Mouse (Mus musculus) layer of hippocampus, adult 2 months (tissue): ENCODE measurements around the gene Wbp2. TPM values are rescaled to one million over a fixed set of nuclear protein-coding genes. Genes with fewer than 3 reads are reported as not detected.

Experiments
- DNase-seq, 2 experiments: peaks; one replicate each; pipeline ENCODE4 v3.0.0; 2022; ENCODE audit warnings: low spot score in 2 of 2
- H3K27ac ChIP-seq: fragments of 200-600 bp; 2 replicates; pipeline ENCODE4 v1.8.1; 2022
- H3K4me3 ChIP-seq: fragments of 200-600 bp; 2 replicates; pipeline ENCODE4 v1.8.1; 2022; ENCODE audit warnings: mild to moderate bottlenecking
- CTCF ChIP-seq: fragments of 200-600 bp; conservative IDR thresholded peaks from 2 replicates; pipeline ENCODE4 v1.8.1; 2022; ENCODE audit warnings: antibody characterized with exemption, mild to moderate bottlenecking, moderate library complexity
- total RNA-seq, 2 experiments: library from RNA; stranded (reverse); gene quantifications; 2 replicates each; pipeline ENCODE4 v1.2.3; 2021

The Wbp2 gene
- total RNA-seq, 2 experiments from 2014 or later, result 417 to 440 TPM

DNA sequence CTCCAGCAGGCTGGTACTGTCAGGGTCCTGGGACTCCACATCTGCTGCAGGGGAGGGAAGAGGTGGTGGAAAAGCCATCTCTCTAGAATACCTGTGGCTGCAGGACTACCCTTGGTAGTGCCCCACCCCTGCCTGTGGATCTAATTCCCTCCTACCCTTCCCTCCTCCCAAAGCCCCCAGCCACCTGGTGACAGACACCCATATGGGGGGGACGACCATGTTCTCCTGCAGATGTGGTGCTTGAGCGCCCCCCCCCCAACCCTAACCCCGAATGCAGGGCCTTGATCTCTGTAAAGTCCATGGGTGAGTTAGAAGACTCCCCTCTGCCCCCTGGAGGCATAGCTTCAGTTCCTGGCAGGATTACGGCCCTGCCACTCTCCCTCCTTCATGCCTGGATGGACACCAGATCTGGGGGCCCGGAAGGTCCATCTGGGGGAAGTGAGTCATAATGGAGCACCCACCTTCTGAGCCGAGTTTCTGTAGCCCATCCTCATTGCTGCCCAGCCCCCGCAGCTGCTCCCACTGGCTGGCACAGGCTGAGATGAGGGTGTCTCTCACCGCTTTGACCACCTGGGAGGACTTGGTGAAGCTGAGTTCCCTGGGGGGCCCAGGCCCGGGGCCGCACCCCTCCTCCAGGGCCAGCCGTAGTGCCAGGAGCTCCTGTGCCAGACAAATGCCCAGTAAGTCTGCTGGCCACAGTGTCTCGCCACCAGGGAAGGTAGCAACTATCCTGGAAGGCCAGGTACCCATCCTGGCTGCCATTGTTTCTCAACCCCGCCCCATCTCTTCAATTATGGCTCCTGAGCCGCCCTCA lies 20.4 kb upstream of the Wbp2 start:
- peak; percentile 37 for TF ChIP-seq CTCF
- DNase-seq, result no peak
- peak overlapping the region; percentile 28; the same call in 1 of the 2 replicates for H3K27ac ChIP-seq
- H3K4me3 ChIP-seq, result no peak overlapping the region

DNA sequence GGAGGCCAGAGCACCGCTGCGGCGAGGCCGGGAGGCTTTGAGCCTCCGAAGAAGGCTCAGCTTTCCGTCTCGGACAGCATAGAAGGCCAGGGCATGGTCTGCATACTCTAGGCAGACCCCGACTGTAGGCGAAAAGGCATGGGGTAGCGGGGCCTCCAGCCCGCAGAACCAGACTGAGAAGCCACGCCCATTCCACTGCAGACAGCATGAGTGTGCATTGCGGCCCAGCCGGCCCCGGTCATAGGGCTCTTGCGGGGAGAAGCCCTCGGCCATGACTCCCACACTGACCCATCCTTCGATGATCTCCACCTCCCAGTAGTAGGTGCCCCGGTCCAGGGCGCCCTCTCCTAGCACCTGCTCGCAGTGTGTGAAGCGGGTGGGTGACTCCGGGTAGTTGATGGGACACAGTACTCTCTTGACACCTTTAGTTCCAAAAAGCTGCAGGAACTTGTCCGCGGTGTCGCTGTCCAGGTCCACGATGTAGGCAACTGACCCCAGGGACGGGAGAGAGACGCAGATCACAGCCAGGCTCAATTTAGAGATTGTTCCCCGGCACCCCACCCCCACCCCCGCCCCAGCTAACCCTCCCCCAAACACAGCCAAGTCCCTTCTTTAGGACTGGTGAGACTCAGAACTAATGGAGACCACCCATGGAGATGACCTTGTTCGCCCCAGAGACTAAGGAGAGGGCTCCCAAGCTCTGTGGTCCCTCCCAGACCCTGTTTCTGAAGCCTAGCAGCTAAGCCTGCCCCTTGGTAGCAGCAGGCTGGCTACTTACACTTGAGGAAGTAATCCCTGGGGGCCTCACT lies 19.6 kb upstream of the Wbp2 start:
- no peak overlapping the region for H3K27ac ChIP-seq
- no peak overlapping the region for H3K4me3 ChIP-seq
- no peak for DNase-seq
- no peak for TF ChIP-seq CTCF

DNA sequence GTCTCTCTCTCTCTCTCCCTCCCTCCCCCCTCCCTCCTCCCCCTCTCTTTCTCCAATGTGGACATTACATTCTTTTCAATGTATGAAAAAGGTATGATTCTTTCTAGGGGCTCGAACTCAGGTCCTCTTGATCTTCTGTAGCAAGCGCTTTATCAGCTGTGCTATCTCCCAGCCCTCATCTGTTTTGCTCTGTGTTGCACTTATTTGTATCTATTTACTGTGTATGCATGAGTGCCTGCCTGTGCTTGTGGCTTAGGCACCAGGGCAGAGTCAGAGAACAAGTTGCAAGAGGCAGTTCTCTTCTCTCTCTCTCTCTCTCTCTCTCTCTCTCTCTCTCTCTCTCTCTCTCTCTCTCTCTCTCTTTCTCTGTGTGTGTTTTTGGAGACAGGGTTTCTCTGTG lies 18.3 kb upstream of the Wbp2 start:
- Histone ChIP-seq H3K27ac (no peak overlapping the region), H3K4me3 (no peak overlapping the region)
- no peak for TF ChIP-seq CTCF
- no peak for DNase-seq

DNA sequence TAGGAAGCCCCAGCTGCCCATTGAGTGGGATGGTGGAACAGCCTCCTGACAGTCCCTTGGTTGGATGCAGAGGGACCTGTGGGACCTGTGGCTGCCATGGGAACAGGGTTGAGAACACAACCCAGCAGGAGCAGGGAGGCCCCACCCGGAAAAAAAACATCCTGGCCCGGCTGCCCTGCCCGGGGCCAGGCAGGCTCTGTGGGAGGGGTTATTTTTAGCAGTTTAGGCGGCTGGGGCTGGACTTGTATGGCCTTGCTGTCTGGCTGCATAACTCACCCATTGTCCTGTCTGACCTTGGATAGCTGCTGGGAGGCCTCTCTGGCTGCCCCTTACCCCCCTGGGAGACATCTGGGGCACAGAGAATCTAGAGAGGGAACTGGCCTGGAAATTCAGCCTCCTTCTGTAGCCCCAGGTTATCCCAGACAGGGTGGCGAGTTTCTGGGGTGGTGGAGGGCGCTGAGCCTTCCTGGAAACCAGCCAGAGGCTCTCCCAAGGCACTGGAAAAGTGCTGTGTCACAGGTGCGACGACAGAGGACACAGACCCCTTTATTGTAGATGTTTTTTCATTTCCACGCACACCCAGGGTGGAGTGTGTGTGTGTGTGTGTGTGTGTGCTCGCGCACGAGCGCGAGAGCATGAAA lies 17.3 kb upstream of the Wbp2 start:
- Histone ChIP-seq H3K27ac (peak overlapping the region; percentile 77), H3K4me3 (no peak overlapping the region)
- DNase-seq, result no peak
- TF ChIP-seq CTCF, result no peak

DNA sequence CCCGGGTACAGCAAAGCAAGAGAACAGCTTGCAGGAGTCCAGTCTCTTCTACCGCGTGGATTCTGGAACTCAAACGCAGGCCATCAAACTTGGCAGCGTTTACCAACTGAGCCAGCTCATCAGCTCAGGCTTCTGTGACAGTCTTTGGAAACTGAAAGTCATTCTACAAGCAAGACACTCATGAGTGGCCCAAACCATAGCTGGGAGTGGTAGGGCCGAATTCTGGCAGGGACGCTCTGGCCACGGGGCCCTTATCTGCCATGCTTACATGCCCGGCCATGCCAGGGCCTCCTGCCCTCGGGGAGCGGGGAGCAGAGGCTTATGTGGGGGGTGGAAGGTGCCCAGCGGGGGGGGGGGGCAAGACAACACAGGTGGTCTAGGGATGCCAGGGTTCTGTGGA lies 16.8 kb upstream of the Wbp2 start:
- H3K27ac ChIP-seq, result peak overlapping the region; percentile 77; the same call in 1 of the 2 replicates
- no peak for TF ChIP-seq CTCF
- H3K4me3 ChIP-seq, result no peak overlapping the region
- DNase-seq, result no peak

DNA sequence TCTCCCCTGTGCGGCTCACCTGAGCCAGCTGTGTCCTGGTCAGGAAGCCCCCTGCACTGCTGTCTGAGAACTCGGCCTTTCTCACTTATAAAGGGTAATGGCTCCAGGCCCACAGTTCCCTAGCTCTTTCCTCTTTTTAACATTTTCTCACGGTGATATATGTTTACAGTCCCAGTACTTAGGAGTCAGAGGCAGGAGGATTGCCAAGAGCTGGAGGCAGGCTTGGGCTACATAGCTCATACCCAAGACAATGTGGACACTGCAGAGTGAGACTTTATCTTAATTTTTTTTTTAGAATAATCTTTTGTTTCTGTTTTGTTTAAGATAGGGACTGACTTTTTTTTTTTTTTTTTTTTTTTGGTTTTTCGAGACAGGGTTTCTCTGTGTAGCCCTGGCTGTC lies 15.7 kb upstream of the Wbp2 start:
- no peak for TF ChIP-seq CTCF
- no peak overlapping the region for H3K4me3 ChIP-seq
- DNase-seq, result no peak
- peak overlapping the region; percentile 85 for H3K27ac ChIP-seq

DNA sequence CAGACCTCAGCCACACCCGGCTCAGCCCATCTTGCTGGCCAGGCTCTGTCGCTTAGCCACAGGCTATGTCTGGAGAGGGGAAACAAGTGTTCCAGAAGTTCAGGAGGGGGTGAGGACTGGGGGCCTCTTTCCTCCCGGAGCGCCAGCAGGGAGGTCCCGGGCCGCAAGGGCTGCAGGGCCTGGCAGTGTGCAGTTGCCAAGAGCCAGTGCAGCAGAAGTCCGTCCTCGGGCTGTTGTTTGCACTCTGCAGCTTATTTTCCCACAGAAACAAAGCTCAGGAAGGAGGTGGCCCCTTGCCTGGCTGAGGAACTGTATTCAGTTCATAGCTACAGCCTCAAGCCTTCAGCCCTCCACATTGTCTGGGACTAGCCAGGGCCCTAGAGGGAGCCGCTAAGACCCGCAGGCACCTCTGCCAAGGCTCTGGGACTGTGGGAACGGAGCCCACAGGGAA lies 15.2 kb upstream of the Wbp2 start:
- DNase-seq, result no peak
- Histone ChIP-seq H3K27ac (peak overlapping the region; percentile 85), H3K4me3 (no peak overlapping the region)
- TF ChIP-seq CTCF, result peak; percentile 20; the same call in 1 of the 2 replicates

DNA sequence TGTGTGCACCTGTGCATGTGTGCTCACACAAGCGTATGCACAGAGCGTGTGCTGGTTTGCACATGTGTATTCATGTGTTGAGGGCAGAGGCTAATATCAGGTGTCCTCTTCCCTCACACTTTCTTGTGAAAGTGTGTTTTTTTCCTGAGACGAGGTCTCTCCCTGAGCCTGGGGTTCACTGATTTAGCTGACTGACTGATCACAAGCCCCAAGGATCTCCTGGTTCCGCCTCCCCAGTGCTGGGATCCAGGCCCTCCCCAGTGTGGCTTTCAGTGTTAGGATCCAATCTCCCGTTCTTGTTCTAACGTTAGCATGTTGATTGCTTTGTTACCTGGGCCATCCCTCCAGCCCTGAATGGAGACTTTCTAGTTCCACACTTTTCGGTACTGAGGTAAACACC lies 14.0 kb upstream of the Wbp2 start:
- Histone ChIP-seq H3K4me3 (no peak overlapping the region), H3K27ac (peak overlapping the region; percentile 85)
- TF ChIP-seq CTCF, result no peak
- DNase-seq, result no peak

DNA sequence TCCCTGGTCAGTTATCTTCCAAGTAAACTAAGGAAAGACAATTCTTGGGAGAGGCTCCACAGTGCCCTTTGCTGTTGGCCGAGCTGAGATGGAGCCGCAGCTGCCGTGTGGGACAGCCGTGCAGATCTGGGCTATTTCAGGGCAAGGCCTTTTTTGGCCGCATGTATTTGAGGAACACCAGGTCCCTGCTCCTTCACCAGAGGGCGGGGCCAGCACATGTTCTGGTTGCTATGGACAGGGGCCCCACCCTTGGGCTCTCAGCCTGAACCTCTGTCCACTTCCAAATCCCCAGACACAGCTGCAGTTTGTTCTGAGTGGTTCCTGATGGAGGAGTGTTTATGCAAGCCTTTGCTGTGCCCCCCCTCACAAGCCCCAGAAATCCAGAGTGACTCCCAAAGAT lies 13.6 kb upstream of the Wbp2 start:
- no peak for DNase-seq
- no peak for TF ChIP-seq CTCF
- Histone ChIP-seq H3K27ac (no peak overlapping the region), H3K4me3 (no peak overlapping the region)

DNA sequence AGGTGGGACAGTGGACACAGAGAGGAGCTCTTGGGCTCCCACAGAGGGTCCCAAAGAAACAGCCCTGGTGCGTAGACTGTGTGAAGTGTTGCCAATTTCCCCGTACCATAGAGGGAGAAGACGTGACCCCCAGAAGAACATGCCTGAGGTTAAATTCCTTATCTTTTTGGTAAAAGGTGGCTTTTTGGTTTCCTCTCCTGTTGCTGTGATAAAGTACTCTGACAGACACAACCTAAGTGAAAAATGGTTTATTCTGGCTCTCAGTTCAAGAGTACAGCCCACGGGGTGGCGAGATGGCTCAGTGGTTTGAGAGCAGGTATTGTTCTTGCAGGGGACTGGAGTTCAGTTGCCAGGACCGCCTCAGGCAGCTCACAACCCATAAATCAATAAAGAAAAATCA lies 12.7 kb upstream of the Wbp2 start:
- Histone ChIP-seq H3K4me3 (no peak overlapping the region), H3K27ac (peak overlapping the region; percentile 11; the same call in 1 of the 2 replicates)
- no peak for DNase-seq
- no peak for TF ChIP-seq CTCF

DNA sequence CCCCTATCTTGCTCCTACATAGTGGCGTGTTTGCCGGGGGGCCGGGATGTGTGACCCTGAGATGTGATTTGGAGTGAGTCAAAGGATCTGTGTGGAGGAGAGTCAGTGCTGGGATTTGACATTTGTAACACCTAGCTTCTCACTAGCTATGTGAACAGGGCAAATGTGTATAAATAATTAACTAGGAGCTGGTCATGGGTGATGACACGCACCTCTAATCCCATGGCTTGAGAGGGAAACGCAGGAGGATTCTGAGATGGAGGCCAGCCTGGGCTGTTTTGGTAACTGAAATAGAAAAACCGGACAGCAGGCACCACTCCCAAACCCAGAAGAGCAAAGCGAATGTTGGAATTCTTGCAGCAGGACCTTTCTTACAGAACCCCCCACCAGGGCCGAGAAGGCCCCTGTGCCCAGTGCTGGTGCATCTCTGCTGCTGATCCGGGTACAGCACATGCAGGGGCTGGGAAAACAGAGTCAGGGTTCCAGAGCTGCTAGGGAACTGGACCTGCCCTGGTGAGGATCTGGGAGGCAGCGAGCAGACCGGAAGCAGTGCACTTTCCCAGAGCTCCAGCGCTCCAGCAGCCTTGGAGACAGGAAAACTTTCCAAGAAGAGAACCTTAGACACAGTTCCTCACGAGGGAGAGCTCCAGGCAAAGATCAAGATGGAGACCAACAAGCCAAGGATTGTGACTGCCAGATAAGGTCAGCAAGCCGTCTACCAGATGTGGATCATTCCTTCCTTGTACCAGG lies 12.1 kb upstream of the Wbp2 start:
- no peak overlapping the region for H3K4me3 ChIP-seq
- peak overlapping the region; percentile 11; the same call in 1 of the 2 replicates for H3K27ac ChIP-seq
- DNase-seq, result no peak
- no peak for TF ChIP-seq CTCF

DNA sequence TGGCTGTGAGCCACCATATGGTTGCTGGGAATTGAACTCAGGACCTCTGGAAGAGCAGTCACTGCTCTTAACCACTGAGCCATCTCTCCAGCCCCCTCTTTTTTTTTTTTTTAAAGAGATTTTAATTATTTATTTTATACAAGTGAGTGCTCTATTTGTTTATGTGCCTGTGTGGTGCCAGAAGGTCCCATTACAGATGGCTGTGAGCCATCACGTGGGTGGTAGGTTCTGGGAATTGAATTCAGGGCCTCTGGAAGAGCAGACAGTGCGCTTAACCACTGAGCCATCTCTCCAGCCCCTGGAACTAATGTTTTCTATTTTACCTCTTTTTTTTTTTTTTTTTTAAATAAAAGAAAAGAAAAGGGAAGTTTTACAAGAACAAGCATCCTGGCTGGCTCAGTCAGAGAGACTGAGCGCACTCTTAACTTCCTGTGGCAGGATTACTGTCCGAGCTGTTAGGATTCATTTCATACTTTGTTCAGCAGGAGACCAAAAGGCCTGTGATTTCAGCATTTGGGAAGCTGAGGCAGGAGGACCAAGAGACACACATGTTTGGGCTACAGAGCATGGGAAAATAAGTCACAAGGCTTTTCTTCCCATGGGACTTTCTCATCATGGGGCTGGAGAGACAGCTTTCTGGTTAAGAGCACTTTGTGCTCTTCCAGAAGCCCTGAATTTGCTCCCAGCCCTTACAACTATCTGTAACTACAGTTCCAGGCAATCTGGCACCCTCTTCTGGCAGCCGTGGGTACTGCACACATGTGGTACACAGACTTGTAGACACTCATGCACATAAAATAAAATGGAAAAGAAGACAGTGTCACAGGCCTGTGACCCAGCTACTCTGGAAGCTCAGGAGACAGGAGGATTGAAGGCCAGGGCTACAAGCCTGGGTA lies 9.7 kb upstream of the Wbp2 start:
- DNase-seq, result no peak
- Histone ChIP-seq H3K27ac (no peak overlapping the region), H3K4me3 (no peak overlapping the region)
- peak; percentile 72 for TF ChIP-seq CTCF
